Mouse (Mus musculus) lung, adult 2 months (tissue): ENCODE results near the gene Wfdc13. TPM values are rescaled to one million over a fixed set of nuclear protein-coding genes. Genes with fewer than 3 reads are reported as not detected.

Experiments used
- DNase-seq: peaks from one replicate; pipeline ENCODE4 v3.0.0; 2022
- H3K4me1 ChIP-seq: fragments of 200-500 bp; 2 replicates; pipeline ENCODE4 v1.6.1; 2011; ENCODE audit warnings: low read length; ENCODE audit not compliant: control insufficient read depth, insufficient read depth
- H3K4me3 ChIP-seq: fragments of 200-500 bp; replicated peaks from 2 replicates; pipeline ENCODE3; 2011; ENCODE audit warnings: low read depth, mild to moderate bottlenecking, control low read depth, low read length; ENCODE audit errors: extremely low read depth
- CTCF ChIP-seq: fragments of 200-500 bp; IDR thresholded peaks from 2 replicates; pipeline ENCODE4 v1.5.1; 2011; ENCODE audit warnings: mild to moderate bottlenecking, low read length, control low read depth; ENCODE audit not compliant: insufficient read depth
- POLR2A ChIP-seq: fragments of 200-500 bp; IDR thresholded peaks from 2 replicates; pipeline ENCODE4 v1.6.1; 2011; ENCODE audit warnings: low read depth, mild to moderate bottlenecking, control low read depth, low read length, borderline replicate concordance; ENCODE audit errors: extremely low read depth
- WGBS: fragments of 180-500 bp; shearing (Covaris S2); methylation state at CpG from one replicate; pipeline ENCODE4 v1.1.7; 2018; 5-methylcytosine and 5-hydroxymethylcytosine counted together
- polyA plus RNA-seq: library from polyadenylated mRNA; depleted of rRNA; stranded (reverse); fragments of >200 nt; gene quantifications from 2 replicates; pipeline ENCODE4 v1.2.3, GENCODE M21; 2012; rRNA removed

Gene Wfdc13
- 0.98 and 1.3 TPM in 2 replicates for polyA plus RNA-seq

DNA sequence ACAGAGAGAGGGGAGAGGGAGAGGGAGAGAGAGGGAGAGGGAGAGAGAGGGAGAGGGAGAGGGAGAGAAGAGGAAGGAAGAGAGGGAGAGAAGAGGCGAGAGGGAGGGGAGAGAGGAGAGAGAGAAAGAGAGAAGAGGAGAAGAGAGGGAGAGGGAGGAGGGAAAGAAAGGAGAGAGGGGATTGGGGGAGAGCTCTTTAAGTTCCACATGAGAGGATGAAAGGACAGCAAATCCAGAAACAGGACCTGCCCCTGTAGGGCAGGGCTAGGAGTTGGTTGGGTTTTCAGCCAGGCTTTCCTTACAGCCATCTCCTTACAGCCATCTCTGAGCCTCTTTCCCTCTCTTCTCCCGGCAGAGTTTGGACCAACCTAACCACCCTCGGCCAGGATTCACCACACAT lies at the start of gene Wfdc13:
Wfdc13 (plus strand) TSS at position 301 of the 400 bp plus-strand sequence.
- H3K4me1 ChIP-seq: no peaks in the 10 kb centered on the region
- no peak for TF ChIP-seq POLR2A
- TF ChIP-seq CTCF: no peak
- WGBS: 53% methylated on average over 3 of the region's 3 CpGs
- no peak for DNase-seq
- no peak within 1 kb of the TSS for H3K4me3 ChIP-seq

DNA sequence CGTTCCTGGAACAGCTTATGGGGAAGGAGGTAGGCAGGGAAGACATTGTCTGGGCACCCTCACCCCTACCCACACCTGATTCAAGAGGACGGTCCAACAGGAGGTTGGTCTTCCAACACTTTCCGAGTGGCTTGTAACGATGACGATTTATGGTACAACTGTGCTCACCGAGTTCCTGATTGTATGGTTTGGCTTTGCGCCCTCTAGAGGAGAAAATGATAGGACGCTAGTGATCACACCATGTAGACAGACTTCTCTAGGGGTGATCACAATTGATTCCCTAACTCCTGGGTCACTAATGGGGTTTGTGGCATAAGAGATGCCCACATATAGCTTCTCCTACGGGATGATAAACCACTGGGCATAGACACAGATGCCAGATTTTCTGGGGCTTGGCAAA lies 49.6 kb upstream of the Wfdc13 start:
- no peak for DNase-seq
- WGBS: 78% methylated on average over 9 of the region's 9 CpGs
- TF ChIP-seq POLR2A (no peak), CTCF (no peak)
- no peaks in the 10 kb centered on the region for H3K4me1 ChIP-seq
- no peak overlapping the region for H3K4me3 ChIP-seq

DNA sequence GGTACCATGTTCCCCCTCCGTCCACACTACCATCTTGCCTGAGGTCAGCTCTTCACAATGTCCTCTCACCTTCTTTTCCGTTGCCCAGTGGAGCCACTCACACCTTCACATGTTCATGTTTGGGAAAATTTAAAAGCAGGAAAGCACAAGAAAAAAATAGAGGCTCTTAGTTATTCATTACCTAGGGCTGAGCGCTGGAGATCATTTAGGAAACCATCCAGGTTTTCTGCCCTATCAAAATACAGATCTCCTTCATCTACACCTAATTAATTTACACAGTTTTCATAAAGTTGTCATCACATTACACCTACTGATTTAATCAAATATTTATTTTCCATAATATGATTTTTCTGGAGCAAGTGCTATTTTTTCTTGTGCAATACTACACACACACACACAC lies 46.2 kb upstream of the Wfdc13 start, which contains the start of gene Wfdc16:
Wfdc16 (minus strand) TSS at position 101 of the 400 bp plus-strand sequence.
- 70% methylated on average over 3 of the region's 3 CpGs for WGBS
- no peaks in the 10 kb centered on the region for H3K4me1 ChIP-seq
- TF ChIP-seq CTCF (no peak), POLR2A (no peak)
- H3K4me3 ChIP-seq: no peak within 1 kb of the TSS
- no peak for DNase-seq

DNA sequence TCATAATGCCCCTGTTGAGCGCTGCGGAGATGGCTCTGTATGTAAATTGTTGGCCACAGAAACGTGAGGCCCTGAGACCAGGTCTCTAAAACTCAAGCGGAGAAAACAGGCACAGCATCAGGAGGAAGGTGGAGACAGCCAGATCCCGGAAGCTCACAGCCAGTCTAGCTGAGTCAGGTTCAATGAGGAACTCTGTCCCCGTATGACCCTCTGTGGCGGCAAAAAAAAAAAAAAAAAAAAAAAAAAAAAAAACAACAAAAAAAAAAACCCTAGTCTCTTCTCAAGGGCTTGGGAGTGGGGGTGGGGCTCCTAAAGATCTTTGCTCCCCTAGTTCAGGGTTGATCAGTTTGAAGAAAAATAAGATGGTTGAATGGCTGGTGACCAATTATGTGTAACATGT lies 43.8 kb upstream of the Wfdc13 start:
- no peak for TF ChIP-seq POLR2A
- no peak for TF ChIP-seq CTCF
- no peak for DNase-seq
- Histone ChIP-seq H3K4me1 (no peaks in the 10 kb centered on the region), H3K4me3 (no peak overlapping the region)
- WGBS: 45% methylated on average over 7 of the region's 7 CpGs

DNA sequence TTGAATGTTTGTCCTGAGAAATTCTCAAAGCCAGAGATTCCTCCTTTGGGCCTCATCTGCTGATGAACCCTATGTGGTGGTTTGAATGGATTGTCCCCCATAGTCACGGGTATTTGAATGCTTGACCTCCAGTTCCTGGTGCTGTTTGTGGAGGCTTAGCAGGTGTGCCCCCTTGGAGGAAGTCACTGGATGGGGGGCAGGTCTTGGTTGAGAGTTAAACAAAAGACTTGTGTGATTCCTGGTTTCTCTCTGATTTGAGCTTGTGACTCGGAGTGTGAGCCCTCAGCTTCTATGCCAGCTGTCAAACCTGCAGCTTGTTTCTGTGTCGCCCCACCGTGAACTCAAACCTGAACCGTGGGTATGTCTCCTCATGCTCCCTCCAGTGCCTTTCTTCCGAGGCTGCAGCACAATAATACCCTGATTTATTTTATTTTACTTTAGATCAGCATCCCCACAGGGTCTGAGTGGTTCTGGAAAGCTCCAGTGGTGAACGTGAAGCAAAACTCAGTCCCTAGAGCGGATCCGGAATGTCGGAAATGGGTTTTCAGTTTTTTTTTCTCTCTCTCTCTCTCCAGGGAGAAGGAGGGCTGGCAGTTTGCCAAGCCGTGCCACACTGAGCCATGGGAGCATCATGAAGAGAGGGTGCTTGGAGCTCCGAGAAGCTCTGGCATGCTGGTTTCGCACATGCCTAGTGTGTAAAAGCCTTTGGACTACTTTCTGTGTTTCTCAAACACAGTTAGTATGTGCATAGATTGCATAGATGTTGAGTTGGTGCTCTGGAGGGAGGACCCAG lies 42.8 kb upstream of the Wfdc13 start:
- WGBS: 71% methylated on average over 13 of the region's 13 CpGs
- DNase-seq: no peak

DNA sequence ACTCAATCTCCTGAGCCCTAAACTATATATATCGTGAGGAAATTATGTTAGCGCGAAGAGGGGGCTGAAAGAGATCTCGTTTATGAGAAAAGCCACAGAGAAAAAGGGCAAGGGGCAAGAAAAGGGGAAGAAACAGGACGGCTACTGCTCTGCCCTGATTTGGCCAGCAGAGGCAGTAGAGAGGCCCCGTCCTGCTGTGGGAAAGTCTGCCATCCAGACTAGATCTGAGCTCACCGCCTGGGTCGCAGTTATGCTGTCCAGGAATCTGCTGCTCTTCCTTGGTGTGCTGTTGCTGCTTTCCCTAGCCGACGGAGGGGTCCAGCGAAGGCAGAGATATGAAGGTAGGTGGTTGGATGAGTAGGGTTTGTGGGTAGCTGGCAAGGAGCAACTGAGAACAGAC lies 29.0 kb upstream of the Wfdc13 start, which contains the start of gene Wfdc10:
Wfdc10 (plus strand) TSS at position 189 of the 400 bp plus-strand sequence.
- WGBS: 12% methylated on average over 11 of the region's 11 CpGs

More for the DNA sequence above, 42.8 kb upstream of the Wfdc13 start:
- TF ChIP-seq CTCF (no peak), POLR2A (no peak)
- Histone ChIP-seq H3K4me3 (no peak overlapping the region), H3K4me1 (no peaks in the 10 kb centered on the region)

DNA sequence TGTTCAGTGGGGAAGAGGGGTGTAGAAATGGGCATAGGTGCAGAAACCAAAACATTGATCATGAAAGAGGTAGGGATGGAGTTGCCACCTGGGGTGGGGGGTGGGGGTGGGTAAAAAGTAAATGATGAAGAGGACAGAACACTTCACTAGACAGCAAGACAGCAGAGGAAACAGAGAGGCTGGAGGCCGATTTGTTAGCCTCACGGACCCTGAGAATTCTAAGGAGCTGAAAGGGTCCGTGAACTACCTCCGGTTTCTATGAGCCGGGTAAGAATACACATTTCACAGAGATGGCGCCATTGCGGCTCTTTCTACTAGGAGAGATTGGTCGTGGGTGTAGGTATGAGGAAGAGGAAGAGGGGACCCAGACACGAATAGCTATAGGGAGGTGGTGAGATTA lies 28.4 kb upstream of the Wfdc13 start, which contains the start of gene Wfdc9:
Wfdc9 (minus strand) TSS at position 101 of the 400 bp plus-strand sequence.
- Histone ChIP-seq H3K4me1 (no peaks in the 10 kb centered on the region), H3K4me3 (no peak within 1 kb of the TSS)
- TF ChIP-seq CTCF (no peak), POLR2A (no peak)
- no peak for DNase-seq
- 74% methylated on average over 9 of the region's 9 CpGs for WGBS

More for the DNA sequence above, 29.0 kb upstream of the Wfdc13 start, which contains the start of gene Wfdc10:
- TF ChIP-seq POLR2A (no peak), CTCF (peak; percentile 76)
- DNase-seq: peak; percentile 39
- Histone ChIP-seq H3K4me1 (no peaks in the 10 kb centered on the region), H3K4me3 (no peak within 1 kb of the TSS)

DNA sequence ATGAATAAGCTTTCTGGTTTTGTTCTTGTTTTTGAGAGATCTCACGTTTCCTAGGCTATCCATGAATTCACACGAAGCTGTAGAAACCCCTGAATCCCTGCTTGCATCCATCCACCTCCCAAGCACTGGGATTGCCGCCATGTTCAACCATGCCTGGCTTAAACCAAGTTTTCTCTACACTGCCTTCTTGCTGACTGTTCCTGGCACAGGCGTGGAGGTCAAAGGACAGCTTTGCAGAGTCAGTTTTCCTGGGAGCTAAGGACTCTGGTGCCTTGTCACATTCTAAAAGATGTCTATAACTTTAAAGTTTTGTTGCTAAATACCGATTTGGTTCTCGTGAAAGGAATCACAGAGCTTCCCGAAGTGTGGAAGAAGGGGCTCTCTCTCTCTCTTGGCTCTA lies 20.1 kb upstream of the Wfdc13 start:
- TF ChIP-seq CTCF (no peak), POLR2A (no peak)
- DNase-seq: no peak
- WGBS: 84% methylated on average over 7 of the region's 7 CpGs
- no peaks in the 10 kb centered on the region for H3K4me1 ChIP-seq
- no peak overlapping the region for H3K4me3 ChIP-seq

DNA sequence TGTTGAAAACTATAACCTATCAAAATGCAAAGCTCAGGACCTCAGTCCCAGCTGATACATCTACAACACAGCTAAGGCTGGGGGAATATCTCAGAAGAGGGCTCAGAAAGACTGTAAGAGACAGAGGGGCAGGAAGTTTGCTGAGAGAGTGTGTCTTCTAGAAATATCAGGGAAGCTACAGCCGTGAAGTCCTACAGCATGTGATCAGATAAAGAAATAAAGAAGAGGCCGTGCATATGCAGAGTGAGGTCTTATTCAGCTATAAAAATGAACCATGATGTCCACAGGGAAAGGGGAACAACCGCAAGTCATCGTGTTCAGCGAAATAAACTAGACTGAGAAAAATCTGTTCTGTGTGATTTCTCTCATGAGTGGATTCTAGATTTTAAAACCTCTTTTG lies 14.6 kb upstream of the Wfdc13 start:
- Histone ChIP-seq H3K4me1 (no peaks in the 10 kb centered on the region), H3K4me3 (no peak overlapping the region)
- WGBS: 75% methylated on average over 5 of the region's 5 CpGs
- no peak for DNase-seq
- no peak for TF ChIP-seq CTCF
- no peak for TF ChIP-seq POLR2A

DNA sequence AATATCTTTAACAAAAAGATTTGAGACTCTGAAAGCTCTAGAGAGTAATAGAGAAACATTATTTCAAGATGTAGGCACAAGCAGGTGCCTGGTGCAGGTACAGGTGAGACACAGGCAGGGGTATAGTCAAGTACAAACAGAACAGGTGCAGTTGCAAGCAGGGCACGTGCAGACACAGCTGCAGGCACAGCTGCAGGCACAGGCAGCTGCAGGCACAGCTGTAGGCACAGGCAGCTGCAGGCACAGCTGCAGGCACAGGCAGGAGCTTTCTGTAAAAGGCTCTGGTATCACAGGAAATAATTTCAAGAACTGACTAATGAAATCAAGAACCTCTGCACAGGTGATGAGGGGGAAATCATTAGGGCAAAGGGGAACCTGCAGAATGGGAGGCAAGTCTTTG lies 14.0 kb upstream of the Wfdc13 start:
- no peak overlapping the region for H3K4me3 ChIP-seq
- no peaks in the 10 kb centered on the region for H3K4me1 ChIP-seq
- no peak for DNase-seq
- TF ChIP-seq CTCF: no peak
- no peak for TF ChIP-seq POLR2A
- WGBS: 11% methylated on average over 1 of the region's 1 CpGs
